Mouse (Mus musculus) erythroblast, embryonic 14.5 days (primary cell): ENCODE measurements around the gene Tfe3. TPM values are rescaled to one million over a fixed set of nuclear protein-coding genes. Genes with fewer than 3 reads are reported as not detected.
"Not testable (repeated sequence)": the region's sequence is repeated elsewhere in the genome, so short reads cannot be mapped to it uniquely, and the experiment has no call there.

Experiments
- H3K27me3 ChIP-seq: 2 replicates; pipeline ENCODE4 v1.6.1; 2012; ENCODE audit warnings: inconsistent platforms; ENCODE audit not compliant: control insufficient read depth
- H3K36me3 ChIP-seq: 2 replicates; pipeline ENCODE4 v1.6.1; 2012; ENCODE audit warnings: mild to moderate bottlenecking, inconsistent platforms; ENCODE audit not compliant: control insufficient read depth
- H3K4me1 ChIP-seq: 2 replicates; pipeline ENCODE4 v1.6.1; 2012; ENCODE audit warnings: inconsistent platforms; ENCODE audit not compliant: control insufficient read depth
- H3K4me3 ChIP-seq: replicated peaks from 2 replicates; pipeline ENCODE3; 2012; ENCODE audit warnings: moderate library complexity, mild to moderate bottlenecking, inconsistent platforms
- H3K9me3 ChIP-seq: 2 replicates; pipeline ENCODE4 v1.6.1; 2012; ENCODE audit warnings: low read length, inconsistent platforms, mixed read lengths; ENCODE audit not compliant: control insufficient read depth
- GATA1 ChIP-seq: IDR thresholded peaks from 2 replicates; pipeline ENCODE4 v1.6.1; 2012; ENCODE audit warnings: low read length, inconsistent platforms, mixed read lengths
- TAL1 ChIP-seq: IDR thresholded peaks from 3 replicates; pipeline ENCODE4 v1.6.1; 2012; ENCODE audit warnings: low read length, inconsistent platforms, mixed read lengths
- polyA plus RNA-seq: library from polyadenylated mRNA; stranded (reverse); fragments of >175 nt; gene quantifications from 2 replicates; pipeline ENCODE4 v1.2.3, GENCODE M21; 2012

Gene Tfe3
- 1.7 and 1.8 TPM in 2 replicates for polyA plus RNA-seq

DNA sequence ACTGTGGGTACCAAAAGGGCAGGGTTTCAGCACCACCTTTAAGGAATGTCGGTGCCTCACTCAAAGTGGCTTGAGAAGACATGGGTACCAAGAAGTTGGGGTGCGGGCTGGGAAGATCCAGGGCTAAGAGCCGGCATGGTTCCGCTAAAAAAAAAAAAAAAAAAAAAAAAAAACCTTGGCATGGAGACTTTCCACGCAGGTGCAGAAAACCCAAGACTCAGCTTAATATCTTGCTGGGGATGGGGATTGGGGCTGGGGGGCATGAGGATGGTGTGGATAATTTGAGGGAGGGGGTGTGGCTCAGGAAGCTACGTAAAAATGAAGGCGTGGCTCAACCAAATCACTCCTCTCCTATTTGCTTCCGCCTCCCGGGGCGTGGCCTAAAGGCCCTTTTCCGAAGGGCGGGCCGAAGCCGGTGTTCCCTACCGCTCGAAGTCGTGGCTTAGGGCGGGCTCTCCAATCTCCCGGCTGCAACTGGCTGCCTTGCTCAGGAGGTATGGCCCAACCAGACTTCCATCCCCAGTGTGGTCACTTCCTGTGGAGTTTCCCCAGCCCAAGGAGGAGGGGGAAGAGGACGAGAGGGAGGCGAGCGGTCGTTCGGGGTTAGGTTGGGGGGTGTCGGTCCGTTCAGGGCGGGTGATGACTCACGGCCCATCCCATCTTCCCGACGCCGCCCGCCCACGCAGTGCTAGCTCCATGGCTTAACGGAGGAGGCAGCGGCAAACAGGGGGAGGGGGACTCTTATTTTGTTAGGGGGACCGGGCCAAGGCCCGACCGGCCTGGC is at the start of gene Tfe3:
Gene Tfe3, plus strand, starts transcription at position 424 of the 784 bp plus-strand sequence.
- peak within 1 kb of the TSS; percentile 71 for H3K4me3 ChIP-seq
- peaks cover 13% of the 10 kb centered on the region for H3K36me3 ChIP-seq
- TF ChIP-seq TAL1 (no peak), GATA1 (no peak)
- H3K9me3 ChIP-seq, result peaks cover 2% of the 10 kb centered on the region; the same call in 1 of the 2 replicates
- H3K27me3 ChIP-seq, result no peaks in the 10 kb centered on the region
- peaks cover 47% of the 10 kb centered on the region for H3K4me1 ChIP-seq

DNA sequence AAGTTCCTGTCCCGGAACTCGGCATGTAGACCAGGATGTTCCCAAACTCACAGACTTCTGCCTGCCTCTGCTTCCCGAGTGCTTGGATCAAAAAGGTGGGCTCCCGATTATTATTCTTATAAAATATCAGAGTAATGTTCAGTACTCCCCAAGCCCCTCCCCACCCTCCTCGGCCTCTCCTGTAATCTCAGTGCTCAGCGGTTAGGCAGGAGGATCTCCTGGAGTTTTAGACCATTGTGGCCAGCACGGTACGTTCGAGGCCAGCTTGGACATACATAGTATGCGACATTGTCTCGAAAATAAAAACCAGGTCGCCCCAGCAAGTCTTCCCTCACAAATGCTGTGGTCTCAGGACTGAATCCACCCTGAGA is 48.6 kb upstream of the Tfe3 start:
- H3K4me1 ChIP-seq, H3K9me3 ChIP-seq, H3K27me3 ChIP-seq: not testable (repeated sequence)
- Histone ChIP-seq H3K36me3 (peaks cover 11% of the 10 kb centered on the region), H3K4me3 (peak overlapping the region; percentile 68)

DNA sequence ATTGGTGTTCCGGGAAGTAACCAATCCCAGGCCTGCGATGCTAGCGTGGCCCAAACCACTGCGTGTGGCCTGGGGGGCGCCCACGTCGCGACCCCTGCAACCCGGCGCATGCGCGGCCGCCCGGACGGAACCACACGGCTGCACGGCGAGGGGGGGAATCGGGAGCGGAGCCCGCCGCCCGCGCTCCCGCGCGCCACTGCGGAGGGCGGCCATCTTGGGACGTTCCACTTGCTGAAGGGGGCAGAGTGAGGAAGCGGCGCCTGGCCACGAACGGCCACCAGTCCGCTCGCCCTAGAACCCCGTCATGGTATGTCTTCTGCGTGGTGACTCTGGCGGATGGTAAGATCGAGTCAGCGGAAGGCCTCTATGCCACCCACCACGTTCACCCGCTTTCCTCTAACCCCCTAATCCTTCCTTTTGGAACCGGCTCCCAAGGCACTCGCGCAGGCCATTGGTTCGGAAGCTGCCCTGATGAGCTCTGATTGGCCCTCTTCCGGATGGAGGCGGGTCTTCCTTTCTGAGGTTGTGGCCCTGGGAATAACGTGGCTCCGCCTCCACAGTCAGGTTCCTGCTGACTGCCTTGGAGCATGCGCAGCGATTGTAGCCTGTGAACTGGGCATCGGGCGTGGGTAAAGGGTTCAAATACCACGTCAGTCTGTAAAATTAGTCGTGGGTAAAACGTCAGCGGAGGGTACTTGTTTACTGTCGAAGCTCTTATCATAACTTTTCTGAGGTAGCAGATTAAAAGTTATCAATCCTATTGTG is 48.0 kb upstream of the Tfe3 start, which contains the start of gene Wdr45:
Gene Wdr45, plus strand, starts transcription at position 199 of the 765 bp plus-strand sequence.
- H3K4me1 ChIP-seq, H3K9me3 ChIP-seq, H3K27me3 ChIP-seq, H3K36me3 ChIP-seq: not testable (repeated sequence)
- H3K4me3 ChIP-seq, result peak within 1 kb of the TSS; percentile 68

DNA sequence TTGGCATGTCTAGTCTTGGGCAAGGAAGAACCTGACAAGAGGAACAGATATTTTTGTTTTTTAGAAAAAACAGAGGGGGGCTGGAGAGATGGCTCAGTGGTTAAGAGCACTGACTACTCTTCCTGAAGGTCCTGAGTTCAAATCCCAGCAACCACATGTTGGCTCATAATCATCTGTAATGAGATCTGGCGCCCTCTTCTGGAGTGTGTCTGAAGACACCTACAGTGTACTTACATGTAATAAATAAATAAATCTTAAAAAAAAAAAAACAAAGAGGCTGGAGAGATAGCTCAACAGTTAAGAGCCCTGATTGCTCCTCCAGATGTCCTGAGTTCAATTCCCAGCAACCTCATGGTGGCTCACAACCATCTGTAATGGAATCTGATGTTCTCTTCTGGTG is 46.3 kb upstream of the Tfe3 start:
- H3K9me3 ChIP-seq, H3K4me1 ChIP-seq, H3K27me3 ChIP-seq, H3K4me3 ChIP-seq, H3K36me3 ChIP-seq: not testable (repeated sequence)

DNA sequence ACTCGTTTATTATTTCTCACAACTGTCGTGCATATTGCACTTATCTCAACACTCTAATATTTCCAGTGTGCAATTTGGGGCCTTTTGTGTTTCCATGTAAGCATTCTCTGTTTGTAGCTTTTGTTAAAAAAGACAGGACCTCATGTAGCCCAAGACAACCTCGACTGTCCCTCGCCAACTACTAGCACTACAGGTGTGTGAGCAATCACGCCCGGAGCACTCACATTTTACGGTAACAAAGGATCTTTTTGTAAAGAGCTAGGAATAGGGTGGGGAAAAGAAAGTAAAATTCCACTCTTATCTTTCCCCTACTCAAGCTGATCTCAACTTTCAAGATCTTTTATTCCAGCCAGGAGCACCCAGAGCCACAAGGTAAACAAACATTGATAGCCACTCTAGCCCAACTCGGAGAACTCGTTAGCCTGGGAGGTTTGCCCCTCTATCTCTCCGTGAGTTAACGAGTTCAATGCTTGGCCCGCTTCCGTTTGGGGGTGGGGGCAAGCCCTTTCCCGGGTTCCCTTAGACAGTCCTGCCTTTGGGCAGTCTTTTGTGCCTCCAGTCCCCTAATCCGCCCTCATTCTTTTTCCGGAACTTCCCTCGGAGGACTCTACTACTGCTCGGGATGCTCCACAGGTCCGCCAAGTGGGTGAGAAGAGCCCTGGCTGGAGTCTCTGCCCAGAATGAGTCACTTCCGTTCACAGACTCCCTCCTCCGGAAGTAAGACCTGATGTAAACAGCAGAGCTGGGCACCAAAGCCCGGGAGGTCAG is 40.7 kb upstream of the Tfe3 start, which contains the start of gene Gm45208:
Gene Gm45208, plus strand, starts transcription at position 732 of the 768 bp plus-strand sequence.
- Histone ChIP-seq H3K27me3 (0 out of 2 replicates have a peak, but pooled peaks cover 2% of the 10 kb centered on the region), H3K36me3 (peaks cover 32% of the 10 kb centered on the region), H3K4me3 (peak within 1 kb of the TSS; percentile 89), H3K4me1 (peaks cover 20% of the 10 kb centered on the region), H3K9me3 (peaks cover 8% of the 10 kb centered on the region)
- TF ChIP-seq GATA1, result no peak
- no peak for TF ChIP-seq TAL1

DNA sequence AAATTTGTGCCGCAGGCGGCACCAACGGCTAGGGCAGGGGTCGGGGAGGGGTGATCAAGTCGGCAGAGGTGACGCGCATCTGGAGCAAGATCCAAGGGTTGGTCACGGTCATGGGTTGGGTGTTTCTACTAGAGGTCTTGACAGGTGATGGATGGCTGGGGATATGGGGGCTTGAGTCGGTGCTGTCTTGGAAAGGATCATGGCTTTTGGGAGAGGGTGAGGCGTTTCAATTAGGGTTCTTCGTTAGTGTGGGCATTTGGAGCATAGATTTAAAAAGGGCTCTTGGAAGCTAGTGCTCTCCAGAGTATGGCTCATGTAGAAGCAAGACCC is 40.1 kb upstream of the Tfe3 start:
- H3K4me3 ChIP-seq, result peak overlapping the region; percentile 89
- H3K9me3 ChIP-seq, result peaks cover 8% of the 10 kb centered on the region
- no peak for TF ChIP-seq TAL1
- no peak for TF ChIP-seq GATA1
- H3K4me1 ChIP-seq, result peaks cover 24% of the 10 kb centered on the region
- 0 out of 2 replicates have a peak, but pooled peaks cover 2% of the 10 kb centered on the region for H3K27me3 ChIP-seq
- peaks cover 37% of the 10 kb centered on the region for H3K36me3 ChIP-seq

DNA sequence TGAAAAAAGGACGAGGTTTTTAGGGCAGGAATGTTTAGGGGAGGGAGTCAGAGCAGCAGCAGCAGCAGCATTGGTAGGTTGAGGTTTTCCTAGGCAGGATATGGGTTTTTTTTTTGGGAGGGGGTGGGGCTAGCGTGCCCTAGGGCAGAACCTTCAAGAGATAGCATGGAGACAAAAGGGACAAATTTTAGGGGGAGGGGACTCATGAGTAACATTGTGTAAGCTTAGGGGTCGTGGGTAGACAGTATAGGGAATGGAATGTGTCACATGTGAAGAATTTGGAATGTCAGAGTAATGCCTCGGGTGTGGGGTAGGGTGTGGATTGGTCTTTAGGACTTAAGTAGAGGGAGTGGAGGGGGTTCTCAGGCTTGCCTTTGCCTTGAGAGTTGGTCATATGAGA is 39.7 kb upstream of the Tfe3 start:
- Histone ChIP-seq H3K27me3 (0 out of 2 replicates have a peak, but pooled peaks cover 2% of the 10 kb centered on the region), H3K9me3 (peaks cover 8% of the 10 kb centered on the region), H3K4me1 (peaks cover 28% of the 10 kb centered on the region), H3K4me3 (peak overlapping the region; percentile 89), H3K36me3 (peaks cover 42% of the 10 kb centered on the region)
- TF ChIP-seq GATA1 (no peak), TAL1 (no peak)

DNA sequence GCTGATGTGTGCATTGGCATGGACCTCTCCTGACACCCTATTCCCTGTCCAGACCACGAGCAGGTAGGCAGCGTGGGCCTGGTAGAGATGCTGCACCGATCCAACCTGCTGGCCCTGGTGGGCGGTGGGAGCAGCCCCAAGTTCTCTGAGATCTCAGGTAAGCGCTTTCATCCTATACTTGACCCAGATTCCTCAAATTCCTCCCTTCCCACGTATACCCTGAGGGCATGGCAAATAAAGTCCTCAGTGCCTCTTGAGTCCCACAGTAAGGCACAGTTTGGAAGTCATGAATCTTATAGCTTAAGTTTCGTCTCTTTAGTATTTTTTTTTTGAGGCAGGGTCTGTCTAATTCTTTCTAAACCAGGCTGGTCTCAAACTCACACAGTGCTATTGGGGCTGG is 38.2 kb upstream of the Tfe3 start:
- peaks cover 46% of the 10 kb centered on the region for H3K36me3 ChIP-seq

DNA sequence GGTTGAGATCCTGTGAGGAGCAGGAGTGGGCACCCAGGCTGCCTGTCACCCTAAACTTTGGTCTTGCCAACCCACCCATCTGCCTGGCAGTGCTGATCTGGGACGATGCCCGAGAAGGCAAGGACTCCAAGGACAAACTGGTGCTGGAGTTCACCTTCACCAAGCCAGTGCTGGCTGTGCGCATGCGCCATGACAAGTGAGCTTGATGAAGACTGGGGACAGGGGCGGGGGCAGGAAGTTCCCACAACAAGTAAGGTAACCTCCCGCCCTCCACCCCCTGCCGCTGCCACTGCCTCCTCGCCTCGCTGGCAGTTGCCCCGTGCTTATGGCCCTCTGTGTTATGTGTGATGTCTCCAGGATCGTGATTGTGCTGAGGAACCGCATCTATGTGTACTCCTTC is 36.5 kb upstream of the Tfe3 start:
- peaks cover 46% of the 10 kb centered on the region for H3K36me3 ChIP-seq
- H3K4me3 ChIP-seq, result no peak overlapping the region
- no peak for TF ChIP-seq GATA1
- no peak for TF ChIP-seq TAL1
- no peaks in the 10 kb centered on the region; the same call in 1 of the 2 replicates for H3K27me3 ChIP-seq
- H3K9me3 ChIP-seq, result peaks cover 9% of the 10 kb centered on the region
- H3K4me1 ChIP-seq, result peaks cover 41% of the 10 kb centered on the region

More for the DNA sequence above, 38.2 kb upstream of the Tfe3 start:
- Histone ChIP-seq H3K9me3 (peaks cover 9% of the 10 kb centered on the region), H3K4me3 (no peak overlapping the region), H3K27me3 (no peaks in the 10 kb centered on the region), H3K4me1 (peaks cover 41% of the 10 kb centered on the region)
- TF ChIP-seq TAL1 (no peak), GATA1 (no peak)
